Mouse (Mus musculus) erythroblast, adult 5-6 weeks (primary cell): Measurements from ENCODE around the gene Sac3d1. TPM values are rescaled to one million over a fixed set of nuclear protein-coding genes. Genes with fewer than 3 reads are reported as not detected.

Experiments
- ATAC-seq: replicated peaks from 2 replicates; pipeline ENCODE4 v1.8.0; 2016; ENCODE audit warnings: moderate number of reproducible peaks, mild to moderate bottlenecking, moderate TSS enrichment, inconsistent platforms; ENCODE audit not compliant: poor library complexity, low FRiP score, severe bottlenecking
- total RNA-seq, 2 experiments: library from RNA; stranded (forward) in 1 of 2; stranded (reverse) in 1 of 2; fragments of 150-400 nt in 1 of 2; fragments of 200-764, 138-1000 nt in 1 of 2; gene quantifications; 2 replicates each; pipeline versions ENCODE4 v1.2.3 to v1.2.4; 2015 to 2017; ENCODE audit warnings: low replicate concordance in 2 of 2

The Sac3d1 gene
- total RNA-seq, 2 experiments from 2014 or later: 3.7 to 6.3 TPM

GRCm38 (mm10) chr19:6124898-6125297, 6.4 kb upstream of the Sac3d1 start:
- no peak for ATAC-seq

- ATAC-seq: no peak
These were observed 4.9 kb upstream of the Sac3d1 start for GRCm38 (mm10) chr19:6123330-6123729.

GRCm38 (mm10) chr19:6121761-6122160, 3.3 kb upstream of the Sac3d1 start:
- ATAC-seq: no peak

- peak; percentile 24 for ATAC-seq
These were observed 281 bp upstream of the Sac3d1 start for GRCm38 (mm10) chr19:6118677-6119185.

- no peak for ATAC-seq
These were observed 984 bp downstream of the Sac3d1 start for GRCm38 (mm10) chr19:6117346-6117985.

- no peak for ATAC-seq
These were observed 2.2 kb downstream of the Sac3d1 start for GRCm38 (mm10) chr19:6116113-6116850.

- ATAC-seq: no peak
These were observed 5.3 kb downstream of the Sac3d1 start for GRCm38 (mm10) chr19:6113116-6113515.

- ATAC-seq: no peak
These were observed 12.9 kb downstream of the Sac3d1 start, which contains the start of gene Naaladl1 for GRCm38 (mm10) chr19:6105586-6105985. Gene Naaladl1, plus strand, starts transcription at chr19:6105782.

- no peak for ATAC-seq
These were observed 14.0 kb downstream of the Sac3d1 start for GRCm38 (mm10) chr19:6104476-6104875.

GRCm38 (mm10) chr19:6102169-6102853, 16.1 kb downstream of the Sac3d1 start:
- peak; percentile 93 for ATAC-seq

GRCm38 (mm10) chr19:6101186-6101585, 17.3 kb downstream of the Sac3d1 start:
- no peak for ATAC-seq

- ATAC-seq: no peak
These were observed 20.6 kb downstream of the Sac3d1 start for GRCm38 (mm10) chr19:6097847-6098246.

- no peak for ATAC-seq
These were observed 24.3 kb downstream of the Sac3d1 start, which contains the start of gene AC131692.1 for GRCm38 (mm10) chr19:6094119-6094518. Gene AC131692.1, plus strand, starts transcription at chr19:6094419.

- ATAC-seq: no peak
These were observed 29.6 kb downstream of the Sac3d1 start for GRCm38 (mm10) chr19:6088841-6089240.

GRCm38 (mm10) chr19:6085417-6085879, 33.0 kb downstream of the Sac3d1 start:
- peak; percentile 83 for ATAC-seq

- peak; percentile 88 for ATAC-seq
These were observed 33.8 kb downstream of the Sac3d1 start, which contains the start of the genes Zfpl1 and Cdca5 for GRCm38 (mm10) chr19:6084478-6085248. Gene Zfpl1, minus strand, starts transcription at chr19:6084956. Gene Cdca5, plus strand, starts transcription at chr19:6084983.

- no peak for ATAC-seq
These were observed 36.3 kb downstream of the Sac3d1 start, which contains the start of gene Gm28374 for GRCm38 (mm10) chr19:6082156-6082555. Gene Gm28374, minus strand, starts transcription at chr19:6082256.

GRCm38 (mm10) chr19:6079983-6080480, 38.4 kb downstream of the Sac3d1 start, which contains the start of gene Tmem262:
Gene Tmem262, plus strand, starts transcription at chr19:6080033.
- ATAC-seq: no peak
